Mouse (Mus musculus): ENCODE results near the gene Dppa4. TPM values are rescaled to one million over a fixed set of nuclear protein-coding genes. Genes with fewer than 3 reads are reported as not detected.

The Dppa4 gene
- polyA plus RNA-seq, 1 experiment = not detected

DNA sequence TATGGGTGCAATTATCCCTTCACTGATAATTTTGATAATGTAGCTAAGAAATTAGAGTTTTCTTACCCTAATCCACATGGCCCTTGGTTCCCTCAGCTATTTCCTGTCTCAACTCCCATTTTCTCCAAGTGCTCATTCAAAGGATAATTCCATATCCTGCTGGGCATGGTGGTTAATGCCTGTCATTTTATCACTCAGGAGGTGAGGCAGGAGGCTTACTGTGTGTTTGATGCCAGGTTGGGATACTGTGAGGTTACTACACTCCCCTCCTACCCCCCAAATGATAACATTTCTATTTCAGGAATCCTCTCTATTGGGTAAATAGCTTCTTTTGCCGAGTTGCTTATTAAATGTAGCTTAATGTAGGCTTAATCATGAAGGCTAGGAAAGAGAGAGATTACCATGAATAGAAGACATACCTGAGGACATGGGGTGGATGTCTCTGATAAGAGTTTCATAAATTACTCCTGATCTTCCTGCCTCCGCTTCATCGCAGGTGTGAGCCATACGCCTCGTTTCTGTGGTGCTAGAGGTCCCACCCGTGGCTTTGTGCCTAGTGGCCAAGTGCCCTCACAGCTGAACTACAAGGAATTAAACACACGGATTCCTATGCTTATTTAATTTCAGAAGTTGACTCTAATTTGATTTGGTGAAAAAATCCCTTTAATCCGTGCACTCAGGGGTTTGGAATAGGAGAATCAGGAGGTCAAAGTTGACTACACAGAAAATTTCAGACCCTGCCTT lies 40.2 kb downstream of the Dppa4 start:
- DNase-seq (ENCODE audit: low read depth) = no peak

- no peak for DNase-seq (ENCODE audit: low read depth)
Observed at GRCm38 (mm10) chr16:48326903-48327302, 43.4 kb downstream of the Dppa4 start.

DNA sequence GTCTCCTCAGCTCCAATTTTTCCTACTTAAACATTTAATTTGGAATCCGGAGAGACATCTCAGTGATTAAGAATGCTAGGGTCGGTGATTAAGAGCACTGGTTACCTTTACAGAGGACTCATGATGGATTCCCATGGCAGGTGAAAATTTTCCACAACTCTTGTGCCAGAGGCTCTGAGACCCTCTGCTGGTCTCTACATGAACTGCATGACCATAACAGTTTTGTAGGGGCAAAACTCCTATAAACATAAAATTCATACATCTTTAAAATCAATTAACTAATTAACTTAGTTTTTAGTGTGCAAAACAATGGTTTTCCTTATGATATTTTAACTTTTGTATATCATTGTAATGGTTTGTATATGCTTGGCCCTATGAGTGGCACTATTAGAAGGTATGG lies 44.9 kb downstream of the Dppa4 start:
- DNase-seq (ENCODE audit: low read depth) = no peak

DNA sequence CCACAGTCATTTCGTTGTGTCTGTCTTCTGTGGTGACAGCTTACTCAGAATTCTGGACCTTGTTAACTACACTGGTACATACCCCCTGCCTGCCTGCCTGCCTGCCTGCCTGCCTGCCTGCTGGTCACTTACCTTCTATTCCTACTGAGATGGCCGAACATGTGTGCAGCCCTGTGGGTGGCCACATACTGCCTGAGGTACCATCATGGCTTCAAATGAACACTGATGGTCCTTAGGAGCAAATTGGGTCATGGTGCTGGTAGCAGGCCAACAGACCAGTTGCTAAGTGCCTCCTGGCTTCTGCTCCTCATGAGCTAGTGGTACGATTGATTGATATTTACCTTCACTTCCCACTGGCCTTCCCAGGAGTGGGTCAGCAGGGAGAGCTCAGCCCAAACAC lies 48.3 kb downstream of the Dppa4 start:
- no peak for DNase-seq (ENCODE audit: low read depth)

DNA sequence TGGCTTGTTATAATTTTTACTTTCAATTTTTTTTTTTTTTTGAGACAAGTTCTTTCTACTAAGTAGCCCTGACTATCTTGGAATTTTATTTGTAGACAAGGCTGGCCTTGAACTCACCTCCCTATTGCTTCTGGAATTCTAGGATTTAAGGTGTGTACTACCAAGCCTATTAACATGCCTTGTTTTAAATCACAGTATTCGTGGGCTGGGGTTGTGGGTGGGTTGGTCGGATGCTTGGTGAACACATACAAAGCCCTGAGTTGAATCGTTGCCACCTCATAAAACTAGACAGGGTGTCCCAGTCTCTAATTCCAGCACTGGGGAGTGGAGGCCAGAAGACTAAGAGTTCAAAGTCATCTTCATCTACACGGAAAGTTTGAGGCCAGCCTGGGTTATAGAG lies 51.8 kb downstream of the Dppa4 start:
- no peak for DNase-seq (ENCODE audit: low read depth)

Other genes starting within 250 kb of the Dppa4 start
- not detected in 2 replicates for gene Dppa2, start 20.2 kb downstream of the Dppa4 start, polyA plus RNA-seq (2012; rRNA removed)
- gene Gm5485, start 128.7 kb downstream of the Dppa4 start, polyA plus RNA-seq (2012; rRNA removed) = not detected in 2 replicates
- 0.05 and 0.07 TPM in 2 replicates for gene Morc1, start 147.5 kb downstream of the Dppa4 start, polyA plus RNA-seq (2012; rRNA removed)